Mouse (Mus musculus): ENCODE measurements around the gene Adgrd1. TPM values are rescaled to one million over a fixed set of nuclear protein-coding genes. Genes with fewer than 3 reads are reported as not detected.

Gene Adgrd1
- polyA plus RNA-seq, 1 experiment from 2014 or later, result 1.6 TPM

GRCm38 (mm10) chr5:129142801-129143200 lies 46.3 kb downstream of the Adgrd1 start:
- 40% methylated on average over 5 of the region's 5 CpGs for WGBS
- Histone ChIP-seq H3K4me1 (replicated peaks; ENCODE audit: control insufficient read depth, insufficient read depth, low read length) (no peaks in the 10 kb centered on the region), H3K27ac (ENCODE audit: low read depth, low read length) (no peak overlapping the region), H3K27me3 (replicated peaks; ENCODE audit: control insufficient read depth, insufficient read depth, low read length) (no peaks in the 10 kb centered on the region), H3K4me3 (ENCODE audit: low read depth, low read length) (no peak overlapping the region), H3K4me2 (replicated peaks; ENCODE audit: low read depth) (no peak overlapping the region), H3K9ac (ENCODE audit: low read depth, low read length) (no peak overlapping the region), H3K9me3 (ENCODE audit: control insufficient read depth) (no peaks in the 10 kb centered on the region), H3K36me3 (ENCODE audit: control insufficient read depth, insufficient read depth) (no peaks in the 10 kb centered on the region)
- TF ChIP-seq CTCF (IDR thresholded peaks at IDR 0.05; ENCODE audit: low read depth), result no peak
- ATAC-seq, result no peak

GRCm38 (mm10) chr5:129145307-129145935 lies 48.9 kb downstream of the Adgrd1 start:
- Histone ChIP-seq H3K4me3 (ENCODE audit: low read depth, low read length) (no peak overlapping the region), H3K9ac (ENCODE audit: low read depth, low read length) (no peak overlapping the region), H3K4me2 (replicated peaks; ENCODE audit: low read depth) (no peak overlapping the region), H3K9me3 (ENCODE audit: control insufficient read depth) (no peaks in the 10 kb centered on the region), H3K27me3 (replicated peaks; ENCODE audit: control insufficient read depth, insufficient read depth, low read length) (no peaks in the 10 kb centered on the region), H3K4me1 (replicated peaks; ENCODE audit: control insufficient read depth, insufficient read depth, low read length) (no peaks in the 10 kb centered on the region), H3K36me3 (ENCODE audit: control insufficient read depth, insufficient read depth) (no peaks in the 10 kb centered on the region), H3K27ac (ENCODE audit: low read depth, low read length) (no peak overlapping the region)
- peak; percentile 57 for ATAC-seq
- WGBS, result 55% methylated on average over 8 of the region's 8 CpGs
- no peak for TF ChIP-seq CTCF (IDR thresholded peaks at IDR 0.05; ENCODE audit: low read depth)

- Histone ChIP-seq H3K4me3 (ENCODE audit: low read depth, low read length) (no peak overlapping the region), H3K9me3 (ENCODE audit: control insufficient read depth) (no peaks in the 10 kb centered on the region), H3K27ac (ENCODE audit: low read depth, low read length) (no peak overlapping the region), H3K27me3 (replicated peaks; ENCODE audit: control insufficient read depth, insufficient read depth, low read length) (no peaks in the 10 kb centered on the region), H3K4me2 (replicated peaks; ENCODE audit: low read depth) (no peak overlapping the region), H3K9ac (ENCODE audit: low read depth, low read length) (no peak overlapping the region), H3K36me3 (ENCODE audit: control insufficient read depth, insufficient read depth) (no peaks in the 10 kb centered on the region), H3K4me1 (replicated peaks; ENCODE audit: control insufficient read depth, insufficient read depth, low read length) (no peaks in the 10 kb centered on the region)
- no peak for TF ChIP-seq CTCF (IDR thresholded peaks at IDR 0.05; ENCODE audit: low read depth)
- ATAC-seq, result no peak
- 49% methylated on average over 12 of the region's 12 CpGs for WGBS
Measured at GRCm38 (mm10) chr5:129146892-129147509, 50.5 kb downstream of the Adgrd1 start.

GRCm38 (mm10) chr5:129148485-129148884 lies 51.9 kb downstream of the Adgrd1 start:
- TF ChIP-seq CTCF (IDR thresholded peaks at IDR 0.05; ENCODE audit: low read depth), result no peak

GRCm38 (mm10) chr5:129155023-129155901 lies 58.7 kb downstream of the Adgrd1 start:
- Histone ChIP-seq H3K4me2 (replicated peaks; ENCODE audit: low read depth) (no peak overlapping the region), H3K9ac (ENCODE audit: low read depth, low read length) (no peak overlapping the region), H3K36me3 (ENCODE audit: control insufficient read depth, insufficient read depth) (no peaks in the 10 kb centered on the region), H3K27ac (ENCODE audit: low read depth, low read length) (no peak overlapping the region), H3K4me3 (ENCODE audit: low read depth, low read length) (no peak overlapping the region), H3K4me1 (replicated peaks; ENCODE audit: control insufficient read depth, insufficient read depth, low read length) (no peaks in the 10 kb centered on the region), H3K9me3 (ENCODE audit: control insufficient read depth) (no peaks in the 10 kb centered on the region), H3K27me3 (replicated peaks; ENCODE audit: control insufficient read depth, insufficient read depth, low read length) (no peaks in the 10 kb centered on the region)
- WGBS, result 71% methylated on average over 14 of the region's 14 CpGs
- ATAC-seq, result no peak
- TF ChIP-seq CTCF (IDR thresholded peaks at IDR 0.05; ENCODE audit: low read depth), result no peak

More at GRCm38 (mm10) chr5:129148485-129148884, 51.9 kb downstream of the Adgrd1 start:
- H3K27me3 ChIP-seq (replicated peaks; ENCODE audit: control insufficient read depth, insufficient read depth, low read length), result no peaks in the 10 kb centered on the region
- no peaks in the 10 kb centered on the region for H3K4me1 ChIP-seq (replicated peaks; ENCODE audit: control insufficient read depth, insufficient read depth, low read length)
- 76% methylated on average over 9 of the region's 9 CpGs for WGBS
- no peak overlapping the region for H3K27ac ChIP-seq (ENCODE audit: low read depth, low read length)
- no peak overlapping the region for H3K9ac ChIP-seq (ENCODE audit: low read depth, low read length)
- ATAC-seq, result no peak
- no peak overlapping the region for H3K4me3 ChIP-seq (ENCODE audit: low read depth, low read length)
- no peaks in the 10 kb centered on the region for H3K9me3 ChIP-seq (ENCODE audit: control insufficient read depth)
- H3K4me2 ChIP-seq (replicated peaks; ENCODE audit: low read depth), result no peak overlapping the region
- H3K36me3 ChIP-seq (ENCODE audit: control insufficient read depth, insufficient read depth), result no peaks in the 10 kb centered on the region

GRCm38 (mm10) chr5:129155902-129156311 lies 59.4 kb downstream of the Adgrd1 start:
- no peak overlapping the region for H3K4me2 ChIP-seq (replicated peaks; ENCODE audit: low read depth)
- no peak for TF ChIP-seq CTCF (IDR thresholded peaks at IDR 0.05; ENCODE audit: low read depth)
- no peaks in the 10 kb centered on the region for H3K9me3 ChIP-seq (ENCODE audit: control insufficient read depth)
- H3K27ac ChIP-seq (ENCODE audit: low read depth, low read length), result no peak overlapping the region
- no peak overlapping the region for H3K9ac ChIP-seq (ENCODE audit: low read depth, low read length)
- H3K36me3 ChIP-seq (ENCODE audit: control insufficient read depth, insufficient read depth), result no peaks in the 10 kb centered on the region
- no peaks in the 10 kb centered on the region for H3K27me3 ChIP-seq (replicated peaks; ENCODE audit: control insufficient read depth, insufficient read depth, low read length)
- no peak for ATAC-seq
- WGBS, result 39% methylated on average over 9 of the region's 9 CpGs
- H3K4me1 ChIP-seq (replicated peaks; ENCODE audit: control insufficient read depth, insufficient read depth, low read length), result no peaks in the 10 kb centered on the region
- no peak overlapping the region for H3K4me3 ChIP-seq (ENCODE audit: low read depth, low read length)

Data from intestine, postnatal 0 days (tissue).